Mouse (Mus musculus): ENCODE measurements at regions not wholly inside any gene's neighbourhood (a gene's known extent, or its start where the extent isn't known, plus 50 kb on each side); places are given as distances from the start of the nearest gene placed in this dataset.

- Histone ChIP-seq H3K27ac (no peak overlapping the region), H3K4me3 (no peak overlapping the region)
- no peak for TF ChIP-seq CTCF (IDR thresholded peaks at IDR 0.05)
- DNase-seq, result no peak
- intact Hi-C loops (cut with DNase I), result no loop called here
Measured at GRCm38 (mm10) chr3:118418981-118419380, 142.9 kb upstream of the Dpyd start.

GRCm38 (mm10) chr3:118421701-118422100 lies 140.2 kb upstream of the Dpyd start:
- no peak for DNase-seq
- intact Hi-C loops (cut with DNase I), result no loop called here
- TF ChIP-seq CTCF (IDR thresholded peaks at IDR 0.05), result no peak
- Histone ChIP-seq H3K4me3 (no peak overlapping the region), H3K27ac (no peak overlapping the region)

- intact Hi-C loops (cut with DNase I), result no loop called here
- H3K4me3 ChIP-seq, result no peak overlapping the region
- no peak overlapping the region for H3K27ac ChIP-seq
Measured at GRCm38 (mm10) chr3:118425748-118426147, 136.2 kb upstream of the Dpyd start.

GRCm38 (mm10) chr3:118428523-118428922 lies 133.4 kb upstream of the Dpyd start:
- intact Hi-C loops (cut with DNase I), result no loop called here
- Histone ChIP-seq H3K4me3 (no peak overlapping the region), H3K27ac (no peak overlapping the region)
- DNase-seq, result peak; percentile 23
- TF ChIP-seq CTCF (IDR thresholded peaks at IDR 0.05), result peak; percentile 70

More at GRCm38 (mm10) chr3:118425748-118426147, 136.2 kb upstream of the Dpyd start:
- no peak for TF ChIP-seq CTCF (IDR thresholded peaks at IDR 0.05)
- DNase-seq, result peak; percentile 16

- no peak overlapping the region for H3K4me3 ChIP-seq
- no peak for TF ChIP-seq CTCF (IDR thresholded peaks at IDR 0.05)
- intact Hi-C loops (cut with DNase I), result no loop called here
Measured at GRCm38 (mm10) chr3:118429825-118430630, 131.9 kb upstream of the Dpyd start.

GRCm38 (mm10) chr3:118430631-118430906 lies 131.4 kb upstream of the Dpyd start:
- no peak overlapping the region for H3K27ac ChIP-seq
- no peak for TF ChIP-seq CTCF (IDR thresholded peaks at IDR 0.05)
- DNase-seq, result no peak
- intact Hi-C loops (cut with DNase I), result no loop called here
- H3K4me3 ChIP-seq, result no peak overlapping the region

More at GRCm38 (mm10) chr3:118429825-118430630, 131.9 kb upstream of the Dpyd start:
- H3K27ac ChIP-seq, result no peak overlapping the region
- DNase-seq, result peak; percentile 12

- intact Hi-C loops (cut with DNase I), result no loop called here
- Histone ChIP-seq H3K4me3 (no peak overlapping the region), H3K27ac (no peak overlapping the region)
- peak; percentile 55 for DNase-seq
- TF ChIP-seq CTCF (IDR thresholded peaks at IDR 0.05), result no peak
Measured at GRCm38 (mm10) chr3:118431031-118431723, 130.8 kb upstream of the Dpyd start.

GRCm38 (mm10) chr3:118433441-118434021 lies 128.4 kb upstream of the Dpyd start:
- Histone ChIP-seq H3K27ac (no peak overlapping the region), H3K4me3 (peak overlapping the region; percentile 70)
- no peak for DNase-seq
- no peak for TF ChIP-seq CTCF (IDR thresholded peaks at IDR 0.05)
- intact Hi-C loops (cut with DNase I), result no loop called here

GRCm38 (mm10) chr3:118434311-118434710 lies 127.6 kb upstream of the Dpyd start:
- peak overlapping the region; percentile 70 for H3K4me3 ChIP-seq
- no peak for TF ChIP-seq CTCF (IDR thresholded peaks at IDR 0.05)
- H3K27ac ChIP-seq, result no peak overlapping the region
- intact Hi-C loops (cut with DNase I), result no loop called here
- peak; percentile 14 for DNase-seq

- no peak overlapping the region for H3K27ac ChIP-seq
- DNase-seq, result no peak
- intact Hi-C loops (cut with DNase I), result no loop called here
- no peak for TF ChIP-seq CTCF (IDR thresholded peaks at IDR 0.05)
- H3K4me3 ChIP-seq, result peak overlapping the region; percentile 70; the same call in 1 of the 2 replicates
Measured at GRCm38 (mm10) chr3:118434847-118435246, 127.1 kb upstream of the Dpyd start.

GRCm38 (mm10) chr3:118435248-118435647 lies 126.7 kb upstream of the Dpyd start:
- no peak for TF ChIP-seq CTCF (IDR thresholded peaks at IDR 0.05)
- Histone ChIP-seq H3K27ac (no peak overlapping the region), H3K4me3 (no peak overlapping the region)
- DNase-seq, result no peak
- intact Hi-C loops (cut with DNase I), result no loop called here

GRCm38 (mm10) chr3:118443742-118444332 lies 118.1 kb upstream of the Dpyd start:
- no peak for DNase-seq
- no peak overlapping the region for H3K27ac ChIP-seq
- no peak overlapping the region for H3K4me3 ChIP-seq
- intact Hi-C loops (cut with DNase I), result no loop called here
- no peak for TF ChIP-seq CTCF (IDR thresholded peaks at IDR 0.05)

GRCm38 (mm10) chr3:118445360-118445759 lies 116.6 kb upstream of the Dpyd start:
- intact Hi-C loops (cut with DNase I), result no loop called here
- no peak for DNase-seq
- no peak for TF ChIP-seq CTCF (IDR thresholded peaks at IDR 0.05)
- H3K4me3 ChIP-seq, result no peak overlapping the region
- H3K27ac ChIP-seq, result no peak overlapping the region

Measured in gastrocnemius, adult 2 months (tissue).